Mouse (Mus musculus) ES-Bruce4 (cell line): ENCODE data around the gene Ffar2. TPM values are rescaled to one million over a fixed set of nuclear protein-coding genes. Genes with fewer than 3 reads are reported as not detected.

Experiments
- H3K27ac ChIP-seq: 2 replicates; pipeline ENCODE4 v1.5.1; 2012; ENCODE audit warnings: low read length, inconsistent platforms; ENCODE audit not compliant: insufficient read depth
- H3K27me3 ChIP-seq: 2 replicates; pipeline ENCODE4 v1.6.1; 2012; ENCODE audit warnings: mild to moderate bottlenecking, low read length, inconsistent platforms; ENCODE audit not compliant: control insufficient read depth, poor library complexity, insufficient read depth, severe bottlenecking
- H3K36me3 ChIP-seq: 2 replicates; pipeline ENCODE4 v1.6.1; 2012; ENCODE audit warnings: inconsistent platforms, mild to moderate bottlenecking, low read length, moderate library complexity; ENCODE audit not compliant: control insufficient read depth, poor library complexity, insufficient read depth, severe bottlenecking
- H3K4me1 ChIP-seq: one replicate; pipeline ENCODE4 v1.8.1; 2011; ENCODE audit warnings: low read length; ENCODE audit not compliant: control insufficient read depth, insufficient read depth
- H3K4me3 ChIP-seq: 2 replicates; pipeline ENCODE4 v1.5.1; 2011; ENCODE audit warnings: low read depth, mild to moderate bottlenecking, low read length
- H3K9ac ChIP-seq: 2 replicates; pipeline ENCODE4 v1.6.1; 2012; ENCODE audit warnings: low read depth, mild to moderate bottlenecking, inconsistent platforms; ENCODE audit not compliant: poor library complexity, severe bottlenecking
- H3K9me3 ChIP-seq: replicated peaks from 2 replicates; pipeline ENCODE4 v1.6.1; 2012; ENCODE audit warnings: mild to moderate bottlenecking, low read length, inconsistent platforms; ENCODE audit not compliant: control insufficient read depth, poor library complexity, insufficient read depth, severe bottlenecking
- CTCF ChIP-seq: IDR thresholded peaks from one replicate; pipeline ENCODE4 v1.8.1; 2011; ENCODE audit warnings: low read depth, low read length
- EP300 ChIP-seq: IDR thresholded peaks from 2 replicates; pipeline ENCODE4 v1.6.1; 2011; ENCODE audit warnings: low read depth, low read length; ENCODE audit not compliant: insufficient read depth
- POLR2A ChIP-seq: IDR thresholded peaks from one replicate; pipeline ENCODE4 v1.8.1; 2011; ENCODE audit warnings: low read length; ENCODE audit not compliant: insufficient read depth
- polyA plus RNA-seq: library from polyadenylated mRNA; stranded (reverse); fragments of >200 nt; gene quantifications from 2 replicates; pipeline ENCODE4 v1.2.4, GENCODE M21; 2011; ENCODE audit warnings: low read depth; ENCODE audit not compliant: missing spikeins, insufficient read depth, insufficient read length

Gene Ffar2
- polyA plus RNA-seq, 1 experiment, result not detected

GRCm38 (mm10) chr7:30857746-30858145, 34.2 kb upstream of the Ffar2 start:
- H3K9me3 ChIP-seq, result no peaks in the 10 kb centered on the region
- H3K36me3 ChIP-seq, result no peaks in the 10 kb centered on the region
- TF ChIP-seq POLR2A (no peak), CTCF (no peak), EP300 (no peak)
- H3K9ac ChIP-seq, result no peak overlapping the region
- H3K27ac ChIP-seq, result no peak overlapping the region
- no peaks in the 10 kb centered on the region for H3K4me1 ChIP-seq
- H3K4me3 ChIP-seq, result no peak overlapping the region
- H3K27me3 ChIP-seq, result no peaks in the 10 kb centered on the region

GRCm38 (mm10) chr7:30856078-30856477, 32.5 kb upstream of the Ffar2 start, which contains the start of gene Ffar3:
Gene Ffar3, minus strand, starts transcription at chr7:30856178.
- no peak for TF ChIP-seq EP300
- no peak for TF ChIP-seq POLR2A
- no peak for TF ChIP-seq CTCF

GRCm38 (mm10) chr7:30851421-30851820, 27.8 kb upstream of the Ffar2 start:
- TF ChIP-seq POLR2A (no peak), CTCF (no peak), EP300 (no peak)
- Histone ChIP-seq H3K27ac (no peak overlapping the region), H3K9me3 (no peaks in the 10 kb centered on the region), H3K27me3 (no peaks in the 10 kb centered on the region), H3K36me3 (no peaks in the 10 kb centered on the region), H3K9ac (no peak overlapping the region), H3K4me1 (peaks cover 5% of the 10 kb centered on the region), H3K4me3 (no peak overlapping the region)

More at GRCm38 (mm10) chr7:30856078-30856477, 32.5 kb upstream of the Ffar2 start, which contains the start of gene Ffar3:
- Histone ChIP-seq H3K27me3 (no peaks in the 10 kb centered on the region), H3K9me3 (no peaks in the 10 kb centered on the region), H3K27ac (no peak within 1 kb of the TSS), H3K9ac (no peak within 1 kb of the TSS), H3K4me1 (no peaks in the 10 kb centered on the region), H3K4me3 (peak within 1 kb of the TSS; percentile 46), H3K36me3 (no peaks in the 10 kb centered on the region)

GRCm38 (mm10) chr7:30847934-30848333, 24.4 kb upstream of the Ffar2 start:
- Histone ChIP-seq H3K9me3 (no peaks in the 10 kb centered on the region), H3K4me3 (no peak overlapping the region), H3K9ac (no peak overlapping the region), H3K4me1 (peaks cover 5% of the 10 kb centered on the region), H3K27ac (no peak overlapping the region), H3K27me3 (no peaks in the 10 kb centered on the region), H3K36me3 (no peaks in the 10 kb centered on the region)
- TF ChIP-seq CTCF (no peak), EP300 (peak; percentile 50; the same call in 1 of the 2 replicates), POLR2A (no peak)

- Histone ChIP-seq H3K9me3 (no peaks in the 10 kb centered on the region), H3K27ac (no peak overlapping the region), H3K9ac (no peak overlapping the region), H3K36me3 (no peaks in the 10 kb centered on the region), H3K27me3 (no peaks in the 10 kb centered on the region), H3K4me1 (peaks cover 5% of the 10 kb centered on the region), H3K4me3 (no peak overlapping the region)
- TF ChIP-seq CTCF (no peak), EP300 (no peak), POLR2A (no peak)
These were observed 23.8 kb upstream of the Ffar2 start for GRCm38 (mm10) chr7:30847386-30847785.

- Histone ChIP-seq H3K4me3 (no peak overlapping the region), H3K27ac (peak overlapping the region; percentile 22), H3K9me3 (no peaks in the 10 kb centered on the region), H3K4me1 (peaks cover 5% of the 10 kb centered on the region), H3K9ac (no peak overlapping the region), H3K36me3 (no peaks in the 10 kb centered on the region), H3K27me3 (no peaks in the 10 kb centered on the region)
- TF ChIP-seq CTCF, result no peak
These were observed 23.0 kb upstream of the Ffar2 start for GRCm38 (mm10) chr7:30846505-30847053.
